Comparison of ENCODE assay signal across 26 mouse cellular contexts in the genomic region with DNA sequence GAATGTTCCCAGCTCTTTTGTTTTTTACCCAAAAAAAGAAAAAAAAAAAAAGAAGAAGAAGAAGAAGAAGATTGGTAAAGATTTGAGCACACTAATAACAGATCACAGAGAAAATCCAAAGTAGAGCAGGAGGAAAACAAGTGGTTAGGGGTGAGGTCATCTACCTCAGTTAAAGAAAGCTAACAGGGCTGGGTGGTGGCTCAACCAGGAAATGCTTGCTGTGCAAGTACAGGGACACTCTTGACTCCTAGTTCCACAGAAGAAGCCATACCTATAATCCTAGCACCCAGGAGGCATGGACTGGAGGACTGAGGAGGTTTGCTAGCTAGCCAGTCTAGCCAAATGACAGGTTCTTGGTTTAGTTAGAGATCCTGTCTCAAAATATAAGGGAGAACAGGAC.
"Had no signal": no experiment of that assay in that cellular context is flagged by ENCODE, and none has a peak within 500 bp of the region (broad histone marks: within the 10 kb centered on the region; RNA-seq: fewer than 3 reads in every experiment).

No protein-coding gene starts in this region.

- H3K9ac ChIP-seq: heart, embryonic 12.5 days; hindbrain, embryonic 12.5 days; hindbrain, embryonic 14.5 days; kidney, embryonic 15.5 days; limb, embryonic 13.5 days; limb, embryonic 15.5 days; liver, embryonic 12.5 days had no signal

- ATAC-seq: hindbrain, embryonic 16.5 days; inflammation-experienced regulatory T-cells, adult 6 months; liver, embryonic 12.5 days had no signal

- H3K4me3 ChIP-seq: gastrocnemius, adult 2 months; heart, embryonic 10.5 days; heart, embryonic 12.5 days; hindbrain, embryonic 10.5 days; hindbrain, embryonic 12.5 days; kidney, embryonic 15.5 days; limb, embryonic 13.5 days; limb, embryonic 15.5 days; liver, embryonic 12.5 days had no signal

- H3K27me3 ChIP-seq: heart, embryonic 12.5 days; hindbrain, embryonic 12.5 days; kidney, embryonic 15.5 days; limb, embryonic 13.5 days; limb, embryonic 15.5 days; liver, embryonic 12.5 days had no signal

- H3K27ac ChIP-seq: gastrocnemius, adult 2 months; heart, embryonic 10.5 days; hindbrain, embryonic 10.5 days; hindbrain, embryonic 12.5 days; hindbrain, embryonic 14.5 days; kidney, embryonic 15.5 days; kidney, postnatal 0 days; limb, embryonic 13.5 days; limb, embryonic 15.5 days; liver, embryonic 12.5 days had no signal

- H3K4me2 ChIP-seq: heart, embryonic 12.5 days; hindbrain, embryonic 12.5 days; hindbrain, embryonic 14.5 days; kidney, embryonic 15.5 days; limb, embryonic 13.5 days; limb, embryonic 15.5 days; liver, embryonic 12.5 days had no signal

- H3K4me1 ChIP-seq: heart, embryonic 10.5 days; kidney, embryonic 15.5 days; limb, embryonic 15.5 days; liver, embryonic 12.5 days had no signal

- H3K9me3 ChIP-seq: heart, embryonic 10.5 days; heart, embryonic 12.5 days; hindbrain, embryonic 10.5 days; hindbrain, embryonic 12.5 days; kidney, embryonic 15.5 days; limb, embryonic 13.5 days; limb, embryonic 15.5 days; liver, embryonic 12.5 days had no signal

- DNase-seq: gastrocnemius, adult 2 months; gastrocnemius, postnatal 10 days; gastrocnemius, postnatal 25 days; heart, adult 18-20 months; heart, postnatal 10 days; heart, postnatal 4 days; kidney, adult 11 months; kidney, adult 2 months; kidney, adult 9 months; kidney, postnatal 14 days; kidney, postnatal 36 days; layer of hippocampus, adult 9-11 months; layer of hippocampus, postnatal 36 days; left cerebral cortex, postnatal 4 days had no signal

- H3K36me3 ChIP-seq: heart, embryonic 10.5 days; heart, embryonic 12.5 days; hindbrain, embryonic 10.5 days; hindbrain, embryonic 12.5 days; kidney, embryonic 15.5 days; limb, embryonic 15.5 days; liver, embryonic 12.5 days had no signal
